Mouse (Mus musculus): ENCODE measurements around the gene Smim27.

The Smim27 gene

DNA sequence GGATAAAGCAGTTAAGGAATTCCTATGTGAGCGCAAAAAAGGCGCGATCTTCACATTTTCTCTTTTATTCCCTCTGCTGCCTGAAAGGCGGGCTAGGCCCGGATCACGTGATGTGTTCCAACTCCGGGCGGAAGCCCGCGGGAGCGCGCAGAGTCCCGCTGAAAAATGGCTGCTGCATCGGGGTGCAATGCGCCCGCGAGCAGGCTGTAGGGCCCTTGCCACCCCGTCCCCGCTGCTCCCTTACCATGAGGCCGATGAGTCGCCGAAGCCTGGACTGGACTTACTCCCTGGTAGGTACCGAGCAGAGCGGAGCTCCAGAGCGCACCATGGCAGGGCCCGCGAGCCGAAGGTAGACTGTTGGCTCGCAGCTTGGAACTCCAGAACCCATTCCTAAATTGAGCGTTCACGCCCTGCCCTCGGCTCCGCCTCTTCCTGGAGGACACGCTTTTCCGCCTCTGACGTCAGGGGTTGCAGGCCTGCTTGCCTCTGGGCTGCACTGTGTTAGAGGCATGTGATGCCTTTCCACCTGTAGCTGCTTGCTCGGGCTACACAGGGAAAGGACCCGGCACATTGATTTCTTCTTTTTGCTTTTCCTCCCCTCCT lies at the start of gene Smim27, which contains the start of gene Topors:
TSS of gene Smim27 (plus strand) at position 150 of the 603 bp plus-strand sequence.
TSS of gene Topors (minus strand) at position 421 of the 603 bp plus-strand sequence.
- peak; percentile 99 for DNase-seq (ENCODE audit: low read depth, low spot score)

DNA sequence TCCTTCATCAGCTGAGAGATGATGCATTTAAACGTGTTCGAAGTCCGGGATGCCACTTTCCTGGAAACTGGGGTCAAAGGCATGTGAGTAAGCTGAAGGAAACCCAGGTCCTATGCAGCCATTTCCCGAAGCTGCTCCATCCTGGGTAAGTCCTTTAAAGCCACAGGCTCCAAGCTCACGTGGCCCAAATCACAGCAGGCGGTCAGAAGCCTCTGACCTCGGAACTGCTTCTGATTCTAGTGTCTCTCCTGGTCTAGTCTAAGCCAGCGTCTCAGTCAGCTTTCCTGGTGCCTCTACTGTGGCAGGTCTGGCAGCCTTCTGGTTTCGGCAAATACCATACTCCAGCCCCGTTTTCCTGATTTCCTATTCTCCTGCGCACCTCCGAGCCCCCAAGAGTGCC lies 48.9 kb upstream of the Smim27 start:
- peak; percentile 96 for DNase-seq (ENCODE audit: low read depth, low spot score)

GRCm38 (mm10) chr4:40221004-40221760 lies 48.2 kb upstream of the Smim27 start:
- peak; percentile 98 for DNase-seq (ENCODE audit: low read depth, low spot score)

DNA sequence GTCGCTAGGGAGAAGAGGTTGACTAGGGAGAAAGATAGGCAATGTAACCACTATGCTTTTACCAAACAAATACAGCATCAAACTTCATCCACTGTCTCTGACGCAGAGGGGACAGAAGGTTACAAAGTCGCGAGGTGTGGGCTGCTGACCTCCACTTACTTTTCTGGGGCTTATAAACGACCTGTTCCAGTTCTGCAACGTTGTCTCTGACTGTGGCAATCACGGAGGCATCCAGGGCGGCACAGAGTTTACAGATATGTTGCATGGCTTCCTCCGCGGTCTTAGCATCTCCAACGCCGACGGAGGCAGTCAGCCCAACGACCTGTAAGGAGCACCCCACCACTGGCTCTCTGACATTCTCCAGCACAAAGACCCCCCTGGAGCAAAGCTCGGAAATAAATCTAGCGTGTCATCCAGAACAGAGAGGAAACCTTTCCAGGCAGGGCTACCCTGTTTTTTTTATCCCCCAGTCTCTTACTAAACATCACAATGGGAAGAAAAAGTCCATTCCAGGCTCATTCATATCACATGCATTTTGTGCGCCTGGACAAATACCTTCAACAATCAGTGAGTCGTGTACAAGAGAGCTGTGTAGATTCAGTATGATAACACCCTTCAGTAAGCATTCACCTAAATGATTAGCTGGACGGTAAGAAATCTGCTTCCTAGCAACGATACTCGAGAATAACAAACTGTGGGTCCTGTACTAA lies 47.3 kb upstream of the Smim27 start:
- peak; percentile 59 for DNase-seq (ENCODE audit: low read depth, low spot score)

DNA sequence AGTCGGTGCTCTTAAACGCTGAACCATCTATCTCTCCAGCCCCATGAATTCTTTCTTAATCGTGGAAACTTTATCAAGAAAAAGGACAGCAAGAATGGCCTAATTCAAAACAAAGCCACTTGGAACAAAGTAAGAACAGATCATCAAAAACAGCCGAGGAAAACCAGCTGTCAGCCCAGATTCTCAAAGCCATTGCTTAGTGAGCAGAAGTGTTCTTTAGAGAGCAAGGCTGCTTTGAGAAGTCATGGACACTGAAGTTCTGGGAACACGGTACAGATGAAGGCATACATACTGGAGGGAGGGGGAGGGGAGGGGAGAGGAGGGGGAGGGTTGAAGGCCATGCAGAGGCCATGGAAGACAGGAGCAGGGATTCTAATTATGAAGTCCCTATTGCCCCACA lies 43.3 kb upstream of the Smim27 start:
- DNase-seq (ENCODE audit: low read depth, low spot score) = peak; percentile 30

DNA sequence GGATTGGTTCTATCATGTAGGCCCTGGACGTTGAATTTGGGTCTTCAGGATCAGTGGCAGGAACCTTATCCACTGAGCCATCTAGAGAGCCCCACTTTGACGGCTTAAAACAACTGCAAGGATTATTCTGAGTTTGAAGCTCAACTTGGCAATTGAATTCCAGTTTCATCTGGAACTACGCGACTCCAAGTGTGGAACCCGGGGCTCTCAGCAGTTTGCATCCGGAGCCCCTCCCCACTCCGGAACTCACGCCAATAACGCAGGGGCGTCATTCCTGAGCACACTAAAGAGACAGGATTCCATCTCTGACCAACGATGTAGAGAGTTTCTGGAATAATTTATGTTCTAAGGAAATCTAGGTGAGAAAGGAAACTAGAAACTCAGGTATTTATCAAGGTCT lies 42.2 kb upstream of the Smim27 start:
- DNase-seq (ENCODE audit: low read depth, low spot score) = peak; percentile 93

DNA sequence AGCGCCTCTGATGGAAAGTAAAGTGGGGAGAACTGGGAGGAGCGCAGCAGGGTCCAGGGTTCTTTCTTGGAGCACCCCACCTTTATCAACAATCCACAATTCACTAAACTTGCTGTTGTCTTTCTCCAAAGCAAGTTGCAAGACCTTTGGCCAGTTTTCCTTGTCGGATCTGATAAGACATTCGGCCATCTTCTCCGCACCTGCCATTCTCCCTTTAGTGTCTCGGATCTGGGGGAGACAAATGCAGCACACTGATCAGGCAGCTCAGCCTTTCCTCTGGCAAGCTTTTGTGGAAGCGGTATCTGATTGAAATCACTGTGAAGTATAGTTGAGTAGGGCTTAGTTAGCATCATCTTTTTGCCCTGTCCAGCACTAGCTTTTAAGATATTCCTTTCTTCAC lies 41.5 kb upstream of the Smim27 start:
- DNase-seq (ENCODE audit: low read depth, low spot score) = peak; percentile 60

DNA sequence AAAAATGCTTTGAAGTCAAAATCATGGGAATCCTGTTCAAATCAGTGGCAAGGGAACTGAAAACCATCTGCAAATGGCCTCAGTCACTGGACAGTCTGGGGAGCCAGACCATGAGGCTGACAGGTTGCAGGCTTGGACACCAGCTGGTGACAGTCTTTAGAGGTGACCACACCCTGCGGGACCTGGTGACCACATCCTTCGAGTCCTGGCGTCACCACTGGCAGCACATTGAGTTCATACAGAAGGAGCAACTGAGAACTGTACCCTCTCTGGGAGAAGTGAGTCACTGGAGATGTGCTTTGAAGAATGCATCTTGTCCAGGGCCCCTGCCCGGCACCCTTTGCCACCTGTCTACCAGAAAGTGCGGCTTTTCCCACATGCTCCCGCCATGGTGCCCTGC lies 39.7 kb upstream of the Smim27 start:
- DNase-seq (ENCODE audit: low read depth, low spot score) = no peak

GRCm38 (mm10) chr4:40233062-40233664 lies 36.2 kb upstream of the Smim27 start:
- DNase-seq (ENCODE audit: low read depth, low spot score) = peak; percentile 94

GRCm38 (mm10) chr4:40234256-40234655 lies 35.1 kb upstream of the Smim27 start:
- DNase-seq (ENCODE audit: low read depth, low spot score) = peak; percentile 86

DNA sequence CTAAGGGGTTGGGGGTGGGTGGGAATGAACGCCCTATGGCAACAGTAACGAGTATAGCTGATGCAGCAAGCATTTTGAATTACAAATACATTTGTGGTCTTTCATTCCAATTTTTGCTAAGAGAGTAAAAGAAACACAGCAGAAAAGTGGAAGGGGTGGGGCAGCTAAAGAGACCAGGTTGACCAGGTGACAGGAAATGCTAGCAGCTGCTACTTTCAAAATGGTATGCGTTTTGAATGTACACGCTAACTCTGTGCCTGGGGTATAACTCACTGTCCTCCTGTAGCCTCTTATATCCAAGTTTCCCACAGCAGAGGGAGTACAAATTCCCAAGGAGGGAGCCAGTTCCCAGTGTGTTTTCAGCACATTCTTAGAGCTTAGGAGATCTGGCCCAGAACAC lies 32.5 kb upstream of the Smim27 start:
- peak; percentile 31 for DNase-seq (ENCODE audit: low read depth, low spot score)

DNA sequence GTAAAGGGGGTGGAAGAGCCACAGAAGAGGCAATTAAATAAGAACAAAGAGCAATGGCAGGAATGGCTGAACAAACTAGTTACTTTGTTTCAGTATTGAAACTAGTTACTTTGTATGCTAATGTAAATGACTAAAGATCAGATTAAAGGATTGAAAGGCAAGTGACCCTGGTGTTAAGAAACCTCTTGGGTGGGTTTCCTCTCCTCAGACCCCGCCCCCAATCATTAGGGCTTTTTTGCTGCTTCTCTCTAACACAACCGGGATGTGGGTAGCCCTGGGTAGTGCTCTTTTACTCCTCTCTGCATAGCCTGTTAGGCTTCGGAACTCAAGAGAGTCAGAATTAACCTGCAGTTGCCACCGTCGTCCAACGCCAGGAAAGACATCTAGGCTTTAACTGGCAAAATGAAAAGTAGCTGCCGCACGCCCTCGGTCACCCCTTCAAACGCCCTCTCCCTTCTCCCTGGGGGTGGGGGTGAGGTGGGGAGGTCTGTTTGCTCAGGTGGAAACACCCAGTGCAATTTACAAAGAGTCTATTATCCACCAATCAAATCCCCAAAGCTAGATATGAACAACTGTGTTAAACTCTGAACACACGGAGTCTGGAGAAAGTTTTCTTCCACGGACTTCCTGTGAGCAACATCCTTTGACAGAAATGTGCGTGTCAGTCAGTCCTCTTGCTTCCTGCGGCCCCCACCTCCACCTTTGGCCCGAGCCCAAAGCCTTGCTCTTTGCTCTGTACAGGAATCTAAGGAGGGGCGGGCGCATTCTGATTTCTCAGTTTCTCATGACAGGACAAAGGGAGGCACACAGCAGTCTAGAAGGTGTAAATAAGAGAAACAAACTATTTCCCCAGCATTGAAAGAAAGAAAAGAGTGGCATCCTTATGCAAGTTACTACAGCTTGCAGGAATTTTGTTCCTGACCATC lies 30.6 kb upstream of the Smim27 start:
- peak; percentile 90 for DNase-seq (ENCODE audit: low read depth, low spot score)

DNA sequence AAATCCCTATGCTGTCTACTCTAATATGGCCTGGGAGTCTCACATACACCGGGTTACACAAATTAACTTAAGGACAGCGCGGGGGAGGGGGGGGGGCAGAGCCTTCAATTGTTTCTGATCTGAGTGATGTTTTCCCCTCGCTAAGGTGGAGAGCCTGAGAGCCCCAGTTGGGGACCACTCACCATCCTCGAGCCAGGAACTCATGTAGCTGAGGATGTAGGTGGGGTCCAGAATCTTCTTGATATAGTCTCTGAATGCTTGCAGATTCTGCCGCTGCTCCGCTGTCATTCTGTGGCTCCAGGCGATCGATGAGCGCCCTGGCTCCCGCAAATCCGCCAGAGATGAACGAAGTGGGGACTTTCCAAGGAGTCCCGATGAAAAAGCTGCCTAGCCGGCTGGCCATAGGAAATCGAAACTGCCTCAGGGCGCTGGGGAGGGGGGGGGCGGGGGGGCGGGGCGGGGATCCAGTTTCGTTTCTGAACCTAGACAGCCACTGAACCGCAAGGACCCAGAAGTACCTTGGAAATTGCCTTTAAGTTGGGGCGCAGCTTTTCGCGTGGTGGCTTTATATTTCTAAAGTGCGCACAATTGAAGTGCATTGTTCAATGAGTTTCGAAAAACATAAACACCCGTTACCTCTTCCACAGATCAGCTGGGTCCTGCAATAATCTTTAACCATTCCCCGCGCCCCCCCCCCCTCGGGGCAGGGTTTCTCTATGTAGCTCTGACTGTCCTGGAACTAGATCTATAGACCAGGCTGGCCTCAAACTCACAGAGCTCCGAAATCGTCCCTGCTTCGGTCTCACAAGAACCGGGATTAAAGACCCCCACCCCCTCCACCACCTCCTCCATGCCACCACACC lies 29.7 kb upstream of the Smim27 start, which contains the start of gene Ddx58:
TSS of gene Ddx58 (minus strand) at position 420 of the 863 bp plus-strand sequence.
- DNase-seq (ENCODE audit: low read depth, low spot score) = no peak

- no peak for DNase-seq (ENCODE audit: low read depth, low spot score)
Observed at GRCm38 (mm10) chr4:40240272-40240744, 29.1 kb upstream of the Smim27 start.

DNA sequence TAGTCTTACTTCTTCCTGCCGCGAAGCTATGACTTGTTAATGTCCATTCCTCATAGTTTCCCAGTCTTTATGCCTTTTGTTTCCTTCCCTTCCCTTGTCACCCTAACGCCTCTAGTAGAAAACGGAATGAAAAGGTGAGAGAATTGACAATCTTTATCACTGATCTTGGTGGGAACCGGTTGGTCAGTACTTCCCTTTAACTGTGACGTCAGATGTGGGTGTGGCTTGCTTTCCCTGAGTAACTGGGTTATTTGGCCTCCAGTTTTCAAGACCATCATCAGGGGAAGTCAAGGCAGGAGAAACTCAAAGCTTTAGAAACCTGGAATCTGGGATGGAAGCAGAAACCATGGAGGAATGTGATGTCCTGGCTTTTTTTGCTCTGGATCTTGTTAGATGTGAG lies 27.5 kb upstream of the Smim27 start:
- DNase-seq (ENCODE audit: low read depth, low spot score) = peak; percentile 63

DNA sequence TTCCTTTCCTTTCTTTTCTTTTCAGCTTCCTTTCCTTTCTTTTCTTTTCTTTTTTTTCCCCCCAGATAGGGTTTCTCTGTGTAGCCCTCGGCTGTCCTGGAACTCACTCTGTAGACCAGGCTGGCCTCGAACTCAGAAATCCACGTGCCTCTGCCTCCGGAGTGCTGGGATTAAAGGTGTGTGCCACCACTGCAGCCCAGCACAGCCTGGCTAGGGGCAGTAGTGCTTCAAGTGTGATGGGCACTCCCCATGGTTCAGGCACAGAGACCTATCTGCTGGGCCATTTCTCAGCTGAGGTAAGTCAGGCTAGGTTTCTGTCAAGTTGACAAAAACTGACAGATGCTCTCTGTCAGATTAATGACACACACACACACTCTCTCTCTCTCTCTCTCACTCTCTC lies 26.4 kb upstream of the Smim27 start:
- DNase-seq (ENCODE audit: low read depth, low spot score) = no peak

DNA sequence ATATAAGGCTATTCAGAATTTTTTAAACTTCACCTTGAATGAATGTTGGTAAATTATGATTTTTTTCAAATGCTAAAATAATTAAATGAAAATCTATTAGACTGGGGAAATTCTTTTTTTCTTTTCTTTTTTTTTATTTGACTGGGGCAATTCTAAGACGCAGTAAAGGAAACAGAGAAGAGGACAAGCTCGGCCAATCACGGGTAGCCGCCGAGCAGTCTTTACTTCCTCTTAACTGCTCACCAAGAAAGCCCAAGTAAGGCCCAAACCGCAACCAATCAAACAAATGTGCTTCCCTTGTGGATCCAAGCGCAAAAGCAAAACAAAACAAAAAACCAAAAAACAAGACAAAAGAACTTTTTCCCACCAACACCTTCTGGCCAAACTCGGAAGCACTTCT lies 25.3 kb upstream of the Smim27 start:
- DNase-seq (ENCODE audit: low read depth, low spot score) = peak; percentile 47

GRCm38 (mm10) chr4:40250984-40251383 lies 18.4 kb upstream of the Smim27 start:
- DNase-seq (ENCODE audit: low read depth, low spot score) = no peak

- no peak for DNase-seq (ENCODE audit: low read depth, low spot score)
Observed at GRCm38 (mm10) chr4:40253766-40254165, 15.6 kb upstream of the Smim27 start.
